Mouse (Mus musculus): ENCODE data around the gene Olfr44.

Gene Olfr44

GRCm38 (mm10) chr9:39493895-39494294 lies at the start of gene Olfr44:
Gene Olfr44, minus strand, starts transcription at chr9:39493995.
- DNase-seq, result no peak

DNA sequence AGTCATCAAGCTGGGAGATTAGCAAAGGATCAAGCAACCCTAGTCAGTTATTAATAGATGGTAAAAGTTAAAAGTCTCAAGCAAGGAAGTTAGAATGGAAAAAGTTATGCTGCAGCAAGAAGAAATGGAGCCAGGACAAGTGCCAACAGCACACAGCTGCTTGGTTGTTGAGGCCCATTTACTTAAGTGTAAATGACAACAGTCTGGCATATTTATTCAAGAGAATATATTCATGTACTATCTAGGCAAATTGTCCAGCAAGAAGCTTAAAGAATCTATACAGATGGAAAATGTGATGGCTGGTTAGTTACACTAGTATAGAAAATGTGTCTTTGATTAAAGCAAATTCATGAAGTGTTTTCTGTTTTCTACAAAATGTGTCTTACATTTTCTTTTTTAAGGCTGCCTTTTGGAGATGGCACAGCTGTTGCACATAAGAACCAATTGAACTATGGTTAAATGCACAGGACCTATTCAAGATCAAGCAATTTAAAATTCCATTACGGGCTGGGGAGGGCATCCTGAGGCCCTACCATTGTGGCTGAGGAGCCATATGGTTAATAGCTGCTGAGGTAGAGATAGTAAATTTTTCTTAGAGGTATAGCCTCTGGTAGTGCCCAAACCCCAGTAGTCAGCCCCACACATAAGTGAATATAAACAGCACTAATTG lies 30.0 kb upstream of the Olfr44 start:
- no peak for DNase-seq

- no peak for DNase-seq
Measured at GRCm38 (mm10) chr9:39518595-39518994, 24.8 kb upstream of the Olfr44 start.

DNA sequence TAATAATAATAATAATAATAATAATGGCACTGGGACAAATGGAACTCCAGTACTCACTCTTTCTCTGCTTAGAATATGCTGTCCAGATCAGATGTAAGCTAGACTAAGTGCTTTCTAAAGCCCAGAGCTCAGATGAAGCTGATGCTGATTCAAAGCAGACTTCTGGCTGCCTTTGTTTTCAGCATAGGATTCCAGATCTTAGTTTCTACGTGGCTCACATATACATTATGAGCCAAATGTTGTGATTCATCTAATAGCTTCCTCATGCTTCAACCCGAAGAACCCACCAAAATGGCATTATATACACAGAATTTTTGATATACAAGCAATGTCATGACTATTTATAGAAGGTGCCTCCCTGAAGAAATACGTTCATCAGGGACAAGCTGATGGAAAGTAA lies 21.7 kb upstream of the Olfr44 start, which contains the start of gene Olfr957:
Olfr957 (minus strand) TSS at position 279 of the 400 bp plus-strand sequence.
- no peak for DNase-seq

- no peak for DNase-seq
Measured at GRCm38 (mm10) chr9:39509412-39509811, 15.6 kb upstream of the Olfr44 start.

DNA sequence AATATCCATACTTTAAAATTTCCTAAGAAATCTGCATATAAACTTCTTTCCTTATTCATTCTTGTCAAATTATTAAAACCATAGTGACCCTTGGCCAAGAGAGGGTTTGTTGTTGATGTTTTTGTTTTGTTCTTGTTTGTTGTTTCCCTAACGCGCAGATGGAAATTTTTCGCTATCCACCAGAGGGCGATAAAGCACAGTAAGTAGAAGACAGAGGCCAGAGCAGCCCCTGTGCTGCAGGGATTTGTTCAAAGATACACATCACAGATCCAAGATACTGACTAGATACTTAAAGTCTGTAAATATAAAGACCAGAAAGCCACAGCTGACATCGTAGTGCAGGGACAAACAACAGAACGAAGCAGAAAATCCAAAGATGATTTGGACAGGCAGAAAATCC lies 15.2 kb upstream of the Olfr44 start:
- peak; percentile 47 for DNase-seq

- DNase-seq, result no peak
Measured at GRCm38 (mm10) chr9:39471844-39472243, 22.0 kb downstream of the Olfr44 start, which contains the start of gene Olfr955. Gene Olfr955, minus strand, starts transcription at chr9:39471944.

GRCm38 (mm10) chr9:39456401-39456800 lies 37.4 kb downstream of the Olfr44 start, which contains the start of gene Olfr954:
Gene Olfr954, plus strand, starts transcription at chr9:39456701.
- no peak for DNase-seq
